Mouse (Mus musculus): Measurements from ENCODE around the gene Tbcel. TPM values are rescaled to one million over a fixed set of nuclear protein-coding genes. Genes with fewer than 3 reads are reported as not detected.
A peak's percentile ranks its signal among the peaks of the same experiment; 100 is the strongest.

Tbcel gene
- polyA plus RNA-seq, 1 experiment from 2014 or later: 4.5 TPM

DNA sequence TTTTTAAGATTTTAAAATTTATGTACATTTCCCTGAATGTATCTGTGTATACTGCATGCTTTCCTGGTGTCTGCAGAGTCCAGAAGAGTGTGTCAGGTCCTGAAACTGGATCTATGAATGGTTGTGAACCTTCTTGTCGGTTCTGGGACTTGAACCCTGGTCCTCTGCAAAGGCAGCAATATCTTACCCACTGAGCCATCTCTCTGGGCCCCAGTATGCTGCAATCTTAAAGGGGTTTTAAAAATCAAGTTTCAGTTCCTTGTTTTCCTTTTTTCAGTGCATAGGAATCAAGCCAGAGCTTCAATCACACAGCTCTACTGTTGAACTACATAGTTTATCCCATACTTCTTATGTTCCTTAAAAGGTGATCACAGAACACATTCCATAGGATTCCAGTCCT, 24.7 kb downstream of the Tbcel start:
- 84% methylated on average over 1 of the region's 1 CpGs for WGBS
- no peaks in the 10 kb centered on the region for H3K36me3 ChIP-seq (ENCODE audit: poor library complexity, severe bottlenecking)
- H3K9me3 ChIP-seq (replicated peaks): no peaks in the 10 kb centered on the region
- no peak overlapping the region for H3K4me2 ChIP-seq
- H3K27ac ChIP-seq: no peak overlapping the region
- no peak overlapping the region for H3K4me3 ChIP-seq
- no peaks in the 10 kb centered on the region for H3K27me3 ChIP-seq
- H3K4me1 ChIP-seq: no peaks in the 10 kb centered on the region
- no peak for ATAC-seq
- H3K9ac ChIP-seq: no peak overlapping the region

DNA sequence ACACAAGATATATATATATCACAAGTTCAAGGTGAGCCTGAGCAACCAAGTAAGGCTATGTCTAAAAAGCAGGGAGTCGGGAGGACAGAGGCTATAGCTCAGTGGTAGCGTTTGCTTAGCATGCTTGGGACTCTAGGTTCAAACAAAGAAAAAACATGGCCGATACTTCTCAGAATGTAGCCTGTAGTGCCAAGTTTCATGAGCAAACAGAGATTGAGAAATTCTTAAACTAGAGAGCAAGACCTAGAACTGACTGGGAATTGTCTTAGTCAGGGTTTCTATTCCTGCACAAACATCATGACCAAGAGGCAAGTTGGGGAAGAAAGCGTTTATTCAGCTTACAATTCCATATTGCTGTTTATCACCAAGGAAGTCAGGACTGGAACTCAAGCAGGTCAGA, 31.4 kb downstream of the Tbcel start:
- H3K4me2 ChIP-seq: no peak overlapping the region
- peaks cover 8% of the 10 kb centered on the region for H3K4me1 ChIP-seq
- H3K27ac ChIP-seq: no peak overlapping the region
- H3K4me3 ChIP-seq: no peak overlapping the region
- H3K36me3 ChIP-seq (ENCODE audit: poor library complexity, severe bottlenecking): no peaks in the 10 kb centered on the region
- no peak overlapping the region for H3K9ac ChIP-seq
- no peak for ATAC-seq
- H3K27me3 ChIP-seq: peaks cover 5% of the 10 kb centered on the region; the same call in 1 of the 2 replicates
- no peaks in the 10 kb centered on the region for H3K9me3 ChIP-seq (replicated peaks)
- 89% methylated on average over 4 of the region's 4 CpGs for WGBS

- H3K4me3 ChIP-seq: no peak overlapping the region
- peaks cover 5% of the 10 kb centered on the region; the same call in 1 of the 2 replicates for H3K27me3 ChIP-seq
- H3K27ac ChIP-seq: no peak overlapping the region
- 88% methylated on average over 8 of the region's 8 CpGs for WGBS
- peaks cover 23% of the 10 kb centered on the region for H3K4me1 ChIP-seq
- no peaks in the 10 kb centered on the region for H3K9me3 ChIP-seq (replicated peaks)
- H3K36me3 ChIP-seq (ENCODE audit: poor library complexity, severe bottlenecking): no peaks in the 10 kb centered on the region
- H3K9ac ChIP-seq: no peak overlapping the region
- no peak for ATAC-seq
- H3K4me2 ChIP-seq: no peak overlapping the region
These were observed 33.4 kb downstream of the Tbcel start for GRCm38 (mm10) chr9:42474244-42474643.

DNA sequence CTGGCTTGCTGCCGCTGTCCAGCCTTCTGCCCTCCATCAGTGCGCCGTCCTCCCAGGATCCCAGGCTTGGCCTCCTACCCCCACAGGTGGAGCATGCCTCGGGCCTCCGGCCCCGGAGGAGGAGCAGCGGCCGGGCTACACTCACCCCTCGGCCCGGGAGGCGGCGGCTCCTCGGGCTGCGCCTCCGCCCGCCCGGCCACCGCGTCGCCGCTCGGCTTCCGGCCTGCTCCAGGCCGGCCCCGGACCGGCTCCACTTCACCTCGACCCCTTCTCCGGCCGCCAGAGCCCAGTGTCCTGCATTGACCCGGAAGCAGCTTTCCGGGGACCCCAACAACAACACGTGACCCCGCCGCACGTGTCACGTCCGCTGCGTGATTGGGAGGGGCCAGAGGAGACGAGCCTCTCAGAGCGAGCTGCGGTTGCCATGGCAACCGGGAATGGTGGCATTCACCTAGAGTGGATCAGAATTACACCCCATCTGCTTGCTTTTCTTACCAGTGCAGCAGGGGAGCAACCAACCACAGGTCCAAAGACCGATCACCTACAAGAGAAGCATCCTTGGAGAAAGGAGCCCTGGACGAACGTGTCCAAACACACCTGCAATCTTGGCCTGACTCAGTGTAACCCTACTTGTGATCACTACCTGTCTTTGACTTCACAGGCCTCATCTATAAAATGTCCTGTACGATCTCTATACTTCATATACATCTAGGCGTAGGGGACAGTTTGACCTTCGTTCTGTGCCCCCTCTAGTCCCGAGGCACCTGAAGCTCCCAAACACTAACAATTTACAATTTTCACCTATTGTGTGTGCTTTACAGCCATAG, 35.5 kb downstream of the Tbcel start:
- 5% methylated on average over 48 of the region's 49 CpGs for WGBS
- H3K9ac ChIP-seq: peak overlapping the region; percentile 90
- H3K27ac ChIP-seq: peak overlapping the region; percentile 70
- peak; percentile 96 for ATAC-seq
- peaks cover 28% of the 10 kb centered on the region for H3K4me1 ChIP-seq
- no peaks in the 10 kb centered on the region for H3K36me3 ChIP-seq (ENCODE audit: poor library complexity, severe bottlenecking)
- peak overlapping the region; percentile 90 for H3K4me2 ChIP-seq
- H3K9me3 ChIP-seq (replicated peaks): no peaks in the 10 kb centered on the region
- H3K4me3 ChIP-seq: peak overlapping the region; percentile 98
- peaks cover 5% of the 10 kb centered on the region; the same call in 1 of the 2 replicates for H3K27me3 ChIP-seq

GRCm38 (mm10) chr9:42471214-42471613, 36.4 kb downstream of the Tbcel start:
- 49% methylated on average over 4 of the region's 4 CpGs for WGBS
- peak overlapping the region; percentile 90 for H3K4me2 ChIP-seq
- H3K4me3 ChIP-seq: peak overlapping the region; percentile 98
- H3K36me3 ChIP-seq (ENCODE audit: poor library complexity, severe bottlenecking): no peaks in the 10 kb centered on the region
- H3K4me1 ChIP-seq: peaks cover 28% of the 10 kb centered on the region
- peaks cover 5% of the 10 kb centered on the region; the same call in 1 of the 2 replicates for H3K27me3 ChIP-seq
- peak overlapping the region; percentile 90 for H3K9ac ChIP-seq
- H3K9me3 ChIP-seq (replicated peaks): no peaks in the 10 kb centered on the region
- H3K27ac ChIP-seq: peak overlapping the region; percentile 68
- ATAC-seq: no peak; the same call in 1 of the 2 replicates

GRCm38 (mm10) chr9:42469323-42469722, 38.3 kb downstream of the Tbcel start:
- Histone ChIP-seq H3K9me3 (replicated peaks) (no peaks in the 10 kb centered on the region), H3K27ac (no peak overlapping the region), H3K36me3 (ENCODE audit: poor library complexity, severe bottlenecking) (no peaks in the 10 kb centered on the region), H3K4me1 (peaks cover 28% of the 10 kb centered on the region), H3K27me3 (peaks cover 5% of the 10 kb centered on the region; the same call in 1 of the 2 replicates), H3K4me2 (no peak overlapping the region), H3K9ac (no peak overlapping the region), H3K4me3 (no peak overlapping the region)
- no peak for ATAC-seq
- WGBS: 96% methylated on average over 15 of the region's 15 CpGs

- no peaks in the 10 kb centered on the region for H3K9me3 ChIP-seq (replicated peaks)
- no peak for ATAC-seq
- WGBS: 91% methylated on average over 5 of the region's 5 CpGs
- peaks cover 31% of the 10 kb centered on the region for H3K4me1 ChIP-seq
- H3K27me3 ChIP-seq: peaks cover 4% of the 10 kb centered on the region; the same call in 1 of the 2 replicates
- no peak overlapping the region for H3K4me3 ChIP-seq
- no peak overlapping the region for H3K27ac ChIP-seq
- H3K36me3 ChIP-seq (ENCODE audit: poor library complexity, severe bottlenecking): no peaks in the 10 kb centered on the region
- H3K9ac ChIP-seq: no peak overlapping the region
- no peak overlapping the region for H3K4me2 ChIP-seq
These were observed 39.2 kb downstream of the Tbcel start for GRCm38 (mm10) chr9:42468360-42468759.

- Histone ChIP-seq H3K9me3 (replicated peaks) (no peaks in the 10 kb centered on the region), H3K4me3 (no peak overlapping the region), H3K9ac (no peak overlapping the region), H3K4me1 (peaks cover 36% of the 10 kb centered on the region), H3K27me3 (no peaks in the 10 kb centered on the region), H3K36me3 (ENCODE audit: poor library complexity, severe bottlenecking) (no peaks in the 10 kb centered on the region), H3K27ac (no peak overlapping the region), H3K4me2 (no peak overlapping the region)
- WGBS: 83% methylated on average over 12 of the region's 12 CpGs
- ATAC-seq: no peak
These were observed 40.3 kb downstream of the Tbcel start for GRCm38 (mm10) chr9:42467116-42467815.

- no peak for ATAC-seq
- Histone ChIP-seq H3K27ac (no peak overlapping the region), H3K4me3 (no peak overlapping the region), H3K9me3 (replicated peaks) (no peaks in the 10 kb centered on the region), H3K4me1 (peaks cover 26% of the 10 kb centered on the region), H3K9ac (no peak overlapping the region), H3K36me3 (ENCODE audit: poor library complexity, severe bottlenecking) (no peaks in the 10 kb centered on the region), H3K4me2 (no peak overlapping the region), H3K27me3 (no peaks in the 10 kb centered on the region)
- 82% methylated on average over 5 of the region's 5 CpGs for WGBS
These were observed 41.9 kb downstream of the Tbcel start for GRCm38 (mm10) chr9:42465661-42466091.

- H3K4me3 ChIP-seq: no peak overlapping the region
- WGBS: 93% methylated on average over 9 of the region's 9 CpGs
- no peaks in the 10 kb centered on the region for H3K27me3 ChIP-seq
- no peaks in the 10 kb centered on the region for H3K36me3 ChIP-seq (ENCODE audit: poor library complexity, severe bottlenecking)
- H3K27ac ChIP-seq: no peak overlapping the region
- H3K4me1 ChIP-seq: peaks cover 16% of the 10 kb centered on the region
- H3K9me3 ChIP-seq (replicated peaks): no peaks in the 10 kb centered on the region
- no peak overlapping the region for H3K4me2 ChIP-seq
- no peak overlapping the region for H3K9ac ChIP-seq
- ATAC-seq: no peak
These were observed 43.4 kb downstream of the Tbcel start for GRCm38 (mm10) chr9:42464181-42464580.

DNA sequence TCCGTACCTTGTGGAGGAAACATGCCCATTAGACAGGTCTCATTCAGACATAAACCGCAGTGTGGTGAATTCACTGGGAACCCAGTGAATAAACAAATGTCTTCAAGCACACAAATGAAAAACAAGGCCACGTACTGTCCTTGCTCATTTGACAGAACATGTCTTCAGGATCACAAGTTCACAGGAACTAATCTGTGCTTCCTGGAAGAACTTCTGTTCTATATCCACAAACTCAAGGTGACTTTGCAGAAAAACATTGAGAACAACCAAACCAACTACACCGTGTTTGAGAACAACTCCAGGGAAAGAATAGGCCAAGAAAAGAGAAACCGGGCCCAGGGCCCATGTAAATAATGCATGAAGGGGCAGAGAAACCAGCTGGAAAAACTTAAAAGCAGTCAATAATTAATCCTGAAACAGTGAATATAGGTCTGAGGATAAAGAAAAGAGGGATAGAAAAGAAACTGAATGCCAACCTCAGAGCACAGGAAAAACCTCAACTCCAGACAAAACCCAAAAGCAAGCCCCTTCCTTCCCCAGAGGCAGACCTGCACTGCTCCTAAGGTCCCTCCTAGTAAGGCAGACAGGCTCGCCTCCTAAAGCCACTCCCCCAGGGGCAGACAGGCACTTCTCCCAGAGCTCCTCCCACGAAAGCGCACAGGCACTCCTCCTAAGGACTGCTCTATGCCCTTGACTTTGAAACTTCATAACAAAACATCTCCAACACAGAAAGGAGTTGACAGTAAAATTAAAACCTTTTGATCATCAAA, 44.2 kb downstream of the Tbcel start:
- ATAC-seq: peak; percentile 57; the same call in 1 of the 2 replicates
- Histone ChIP-seq H3K27ac (peak overlapping the region; percentile 31), H3K27me3 (no peaks in the 10 kb centered on the region), H3K4me2 (no peak overlapping the region), H3K4me1 (peaks cover 16% of the 10 kb centered on the region), H3K9me3 (replicated peaks) (no peaks in the 10 kb centered on the region), H3K9ac (no peak overlapping the region), H3K36me3 (ENCODE audit: poor library complexity, severe bottlenecking) (no peaks in the 10 kb centered on the region), H3K4me3 (no peak overlapping the region)
- WGBS: 48% methylated on average over 8 of the region's 8 CpGs

All from forebrain, embryonic 13.5 days (tissue).